Mouse (Mus musculus): ENCODE measurements at regions not wholly inside any gene's neighbourhood (a gene's known extent, or its start where the extent isn't known, plus 50 kb on each side); places are given as distances from the start of the nearest gene placed in this dataset.

DNA sequence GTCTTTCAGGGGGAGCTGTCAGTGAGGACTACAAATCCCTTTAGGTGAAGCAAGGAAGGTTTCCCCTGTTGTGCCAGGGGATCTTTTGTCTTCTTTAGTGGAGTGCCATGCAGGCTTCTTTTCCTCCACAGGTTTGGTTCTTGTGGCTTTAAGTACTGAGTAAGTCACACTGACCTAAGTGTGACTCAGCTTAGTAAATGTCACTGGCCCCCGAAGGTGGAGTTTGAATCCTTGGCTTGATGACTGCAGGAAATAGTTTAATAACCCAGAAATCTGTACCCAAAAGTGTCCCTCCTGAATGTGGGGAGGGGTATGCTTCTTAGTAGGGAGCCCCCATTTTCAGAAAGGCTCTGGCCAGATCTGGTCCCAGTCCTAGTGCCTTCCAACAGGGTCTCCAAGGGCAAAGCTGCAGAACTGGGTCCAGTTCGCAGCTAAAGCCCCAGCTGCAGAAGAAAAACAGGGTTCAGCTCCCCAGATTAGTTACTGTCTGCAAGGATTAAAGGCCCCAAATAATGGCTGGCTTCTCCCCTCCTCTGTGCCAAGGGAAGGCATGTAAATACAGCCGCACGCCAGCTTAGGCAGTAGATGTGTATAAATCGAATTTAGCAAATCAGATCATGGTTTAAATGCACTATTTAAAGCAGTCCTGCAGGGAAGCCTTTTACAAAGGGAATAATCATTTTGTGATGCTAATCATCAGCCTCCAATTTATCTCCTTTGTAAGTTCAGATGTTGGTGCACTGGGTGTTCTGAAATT, 51.6 kb upstream of the Polg start:
- DNase-seq: peak; percentile 54 to 56

GRCm38 (mm10) chr7:79516287-79516686, 50.1 kb upstream of the Polg start:
- no peak for DNase-seq
